Mouse (Mus musculus): ENCODE data around the gene Slc13a5.

- TF ChIP-seq CTCF (IDR thresholded peaks at IDR 0.05; ENCODE audit: control insufficient read depth, insufficient read depth, insufficient replicate concordance, low read depth, low read length) (no peak), POLR2A (IDR thresholded peaks at IDR 0.05; ENCODE audit: control insufficient read depth, low read depth, low read length) (no peak)
These were observed 21.7 kb downstream of the Slc13a5 start for GRCm38 (mm10) chr11:72245196-72245753.

Measured in testis, adult 2 months (tissue).